Mouse (Mus musculus) layer of hippocampus, adult 18-20 months (tissue): ENCODE measurements at regions not wholly inside any gene's neighbourhood (a gene's known extent, or its start where the extent isn't known, plus 50 kb on each side); places are given as distances from the start of the nearest gene placed in this dataset.
A peak's percentile ranks its signal among the peaks of the same experiment; 100 is the strongest.

ENCODE experiments used
- DNase-seq, 2 experiments: peaks; one replicate each; pipeline ENCODE4 v3.0.0; 2022; ENCODE audit warnings: low spot score in 2 of 2

- no peak for DNase-seq
These were observed 60.8 kb upstream of the Prok2 start for GRCm38 (mm10) chr6:99786977-99787376.

- DNase-seq, result no peak
These were observed 59.0 kb upstream of the Prok2 start for GRCm38 (mm10) chr6:99785212-99785611.

GRCm38 (mm10) chr6:99784804-99785203 is 58.6 kb upstream of the Prok2 start:
- DNase-seq, result no peak

- peak; percentile 21 to 46 for DNase-seq
These were observed 58.1 kb upstream of the Prok2 start for GRCm38 (mm10) chr6:99784285-99784684.

- no peak for DNase-seq
These were observed 56.8 kb upstream of the Prok2 start for GRCm38 (mm10) chr6:99782996-99783395.
